Mouse (Mus musculus) heart, postnatal 4 days (tissue): ENCODE measurements around the gene Gm28043. TPM values are rescaled to one million over a fixed set of nuclear protein-coding genes. Genes with fewer than 3 reads are reported as not detected.
A peak's percentile ranks its signal among the peaks of the same experiment; 100 is the strongest.

ENCODE experiments used
- DNase-seq: peaks from one replicate; pipeline ENCODE4 v3.0.0; 2021
- total RNA-seq, 2 experiments: library from RNA; stranded (reverse); gene quantifications; 2 replicates each; pipeline ENCODE4 v1.2.3; 2021

Gene Gm28043
- total RNA-seq, 2 experiments from 2014 or later, result 2.5 to 2.6 TPM

DNA sequence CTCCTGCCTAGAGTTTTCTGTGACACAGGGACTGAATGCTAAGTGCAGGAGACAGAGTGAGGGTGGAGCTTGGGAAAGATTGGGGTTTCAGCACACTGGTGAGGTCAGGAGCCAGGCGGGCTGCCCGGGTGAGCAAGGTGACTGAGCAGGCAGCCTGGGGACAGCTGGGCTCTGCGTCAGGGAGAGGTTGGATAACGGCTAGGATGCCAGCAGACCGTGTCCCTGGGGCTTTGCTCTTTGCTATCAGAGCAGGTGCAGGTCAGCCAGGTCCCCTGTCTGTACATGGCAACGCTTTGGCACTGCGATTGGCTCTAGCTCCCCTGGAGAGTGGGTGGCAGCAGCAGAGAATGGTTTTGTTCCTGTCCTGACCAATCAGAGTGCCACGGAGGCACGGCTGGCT lies 12.6 kb downstream of the Gm28043 start:
- no peak for DNase-seq

GRCm38 (mm10) chr17:29628946-29629345 lies 14.3 kb downstream of the Gm28043 start:
- DNase-seq, result no peak

- DNase-seq, result no peak
Measured at GRCm38 (mm10) chr17:29629620-29630019, 14.9 kb downstream of the Gm28043 start.

DNA sequence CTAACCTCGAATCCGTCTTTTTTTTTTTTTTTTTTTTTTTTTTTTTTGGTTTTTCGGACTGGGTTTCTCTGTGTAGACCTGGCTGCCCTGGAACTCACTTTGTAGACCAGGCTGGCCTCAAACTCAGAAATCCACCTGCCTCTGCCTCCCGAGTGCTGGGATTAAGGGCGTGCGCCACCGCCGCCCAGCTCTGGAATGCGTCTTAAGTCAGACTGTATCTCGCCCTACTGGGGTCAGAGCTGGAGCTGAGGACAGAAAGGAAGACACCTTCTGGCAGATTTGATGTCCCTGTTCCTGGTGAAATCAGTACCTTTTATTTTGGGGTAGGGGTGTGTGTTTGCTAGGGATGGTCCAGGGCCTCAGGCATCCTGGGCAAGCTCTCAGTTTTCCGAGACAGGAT lies 17.6 kb downstream of the Gm28043 start:
- no peak for DNase-seq

GRCm38 (mm10) chr17:29635492-29635891 lies 20.8 kb downstream of the Gm28043 start:
- no peak for DNase-seq

DNA sequence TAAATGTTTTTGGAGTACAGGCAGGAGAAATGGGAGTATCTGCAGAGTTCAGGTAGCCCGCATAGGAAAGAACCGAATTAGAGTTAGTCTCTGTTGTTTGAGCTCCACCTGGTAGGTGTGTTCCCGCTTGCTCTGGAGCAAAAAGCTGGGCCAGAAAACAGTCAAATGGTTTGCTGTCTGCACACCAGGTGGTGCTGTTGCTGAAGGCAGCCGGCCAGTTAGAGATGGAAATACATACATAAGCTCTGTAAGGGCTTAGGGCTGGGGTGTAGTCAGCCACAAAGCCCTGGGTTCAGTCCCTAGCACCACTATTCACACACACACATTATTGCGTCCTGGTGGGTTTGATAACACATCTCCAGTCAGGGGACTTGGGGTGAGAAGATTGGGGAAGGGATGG lies 21.4 kb downstream of the Gm28043 start:
- DNase-seq, result peak; percentile 56

- peak; percentile 29 for DNase-seq
Measured at GRCm38 (mm10) chr17:29637377-29637776, 22.7 kb downstream of the Gm28043 start.

- DNase-seq, result peak; percentile 25
Measured at GRCm38 (mm10) chr17:29637895-29638294, 23.2 kb downstream of the Gm28043 start.

GRCm38 (mm10) chr17:29640971-29641370 lies 26.3 kb downstream of the Gm28043 start:
- DNase-seq, result no peak

DNA sequence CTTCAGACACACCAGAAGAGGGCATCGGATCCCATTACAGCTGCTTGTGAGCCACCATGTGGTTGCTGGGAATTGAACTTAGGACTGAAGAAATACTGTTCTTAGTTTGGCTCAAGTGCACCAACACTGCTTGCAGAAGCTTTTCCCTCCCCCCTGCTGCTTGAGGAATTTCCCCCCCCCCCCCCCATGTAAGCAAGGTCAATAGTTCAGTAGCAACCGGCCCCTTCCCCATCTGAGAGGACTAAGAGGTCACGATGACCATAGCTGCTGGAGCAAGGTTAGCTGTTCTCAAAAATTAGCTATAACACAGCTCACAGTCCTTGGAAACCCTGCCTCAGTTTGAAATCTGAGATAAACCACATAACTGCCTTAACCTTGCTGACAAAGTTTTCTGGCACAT lies 27.5 kb downstream of the Gm28043 start:
- no peak for DNase-seq

DNA sequence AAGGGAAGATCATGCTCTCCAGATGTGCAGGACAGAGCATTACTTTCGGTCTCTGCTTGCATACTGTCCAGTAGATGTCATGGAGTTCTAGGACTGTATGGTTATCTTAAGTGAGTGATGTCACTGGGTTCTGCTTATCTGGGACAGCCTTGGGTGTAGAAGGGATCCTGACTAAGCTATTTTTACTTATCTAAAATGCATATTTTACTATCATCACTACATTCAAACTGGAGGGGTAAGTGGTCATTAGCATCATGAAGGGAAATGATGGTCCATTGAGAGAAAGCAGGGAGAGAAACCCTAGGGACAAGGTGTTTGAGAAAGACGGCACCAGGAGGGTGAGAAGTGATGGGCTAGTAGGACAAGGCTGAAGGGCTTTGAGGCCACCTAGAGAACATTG lies 43.6 kb downstream of the Gm28043 start:
- DNase-seq, result no peak

DNA sequence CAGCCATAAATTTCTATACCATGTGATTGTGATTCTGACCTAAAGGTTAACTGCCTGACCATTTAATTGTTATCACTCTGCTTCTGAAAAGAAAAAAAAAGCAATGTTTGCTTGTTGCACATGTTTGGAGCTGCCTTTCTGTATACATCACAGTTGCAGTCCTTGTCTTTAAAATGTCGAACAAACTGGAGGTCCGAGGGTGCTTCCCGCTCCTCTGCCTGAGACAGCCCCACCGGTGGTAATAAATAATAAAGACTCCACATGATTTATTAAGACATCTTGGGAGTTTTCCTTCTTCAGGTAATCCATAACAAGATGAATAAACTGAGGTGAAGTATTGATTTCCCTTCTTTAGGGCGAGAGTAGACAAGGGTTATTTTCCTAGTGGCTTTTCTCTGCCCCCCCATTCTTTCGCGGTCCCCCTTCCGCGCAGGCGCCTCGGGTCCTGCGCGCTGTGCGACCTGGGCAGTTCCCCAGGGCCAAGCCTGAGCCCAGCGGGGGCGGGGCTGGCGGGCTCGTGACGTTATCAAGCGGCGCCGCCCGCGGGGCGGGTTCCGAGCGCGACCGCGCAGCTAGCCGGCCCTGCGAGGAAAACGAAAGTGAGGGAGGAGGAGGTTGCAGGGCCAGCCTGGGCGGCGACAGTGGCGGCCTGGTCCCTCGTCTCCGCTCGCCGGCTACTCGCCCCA lies 45.5 kb downstream of the Gm28043 start, which contains the start of gene Cmtr1:
TSS of gene Cmtr1 (plus strand) at position 520 of the 686 bp plus-strand sequence.
- DNase-seq, result peak; percentile 98

GRCm38 (mm10) chr17:29660762-29661391 lies 46.2 kb downstream of the Gm28043 start:
- DNase-seq, result no peak

- DNase-seq, result no peak
Measured at GRCm38 (mm10) chr17:29662145-29662544, 47.5 kb downstream of the Gm28043 start.

GRCm38 (mm10) chr17:29668051-29668986 lies 53.6 kb downstream of the Gm28043 start:
- no peak for DNase-seq

GRCm38 (mm10) chr17:29669030-29669429 lies 54.4 kb downstream of the Gm28043 start:
- no peak for DNase-seq

GRCm38 (mm10) chr17:29669936-29670335 lies 55.3 kb downstream of the Gm28043 start:
- no peak for DNase-seq

GRCm38 (mm10) chr17:29671021-29671420 lies 56.3 kb downstream of the Gm28043 start:
- DNase-seq, result no peak

DNA sequence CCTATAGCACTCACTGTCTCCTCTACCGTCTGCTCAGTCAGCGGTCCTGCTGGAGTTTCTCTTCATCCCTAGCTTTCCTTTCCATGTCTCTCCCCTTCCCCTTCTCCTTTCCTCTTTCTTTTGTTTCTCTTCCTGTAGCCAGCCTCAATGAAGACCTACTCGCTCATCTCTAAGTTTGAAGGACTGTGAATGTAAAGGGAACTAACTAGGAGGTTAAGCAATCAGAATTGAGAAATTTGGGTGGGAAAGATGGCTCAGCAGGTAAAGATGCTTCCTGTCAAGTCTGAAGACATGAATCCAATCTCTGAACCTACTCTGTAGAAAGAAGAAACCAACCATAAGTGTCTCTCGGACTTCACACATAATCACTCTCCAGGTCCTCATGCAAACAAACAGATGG lies 58.6 kb downstream of the Gm28043 start:
- no peak for DNase-seq

DNA sequence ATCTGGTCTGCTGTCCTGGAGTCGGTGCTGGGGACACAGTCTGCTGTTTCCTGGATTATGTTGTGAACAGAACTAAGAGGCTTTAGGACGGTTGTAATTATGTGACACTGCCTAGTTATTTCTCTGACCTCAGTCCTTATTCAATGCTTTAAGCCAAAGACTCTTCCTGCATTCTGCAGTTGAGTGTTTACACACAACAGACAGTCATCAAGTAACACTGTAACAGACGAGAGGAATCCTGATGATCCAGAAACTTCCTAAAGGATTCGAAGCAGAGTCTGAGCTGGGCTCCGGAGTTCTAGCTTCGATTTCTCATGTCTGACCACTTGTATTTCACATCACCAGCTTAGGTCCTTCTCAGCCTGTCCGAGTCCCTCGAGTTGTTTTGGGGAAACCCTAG lies 63.9 kb downstream of the Gm28043 start:
- no peak for DNase-seq

DNA sequence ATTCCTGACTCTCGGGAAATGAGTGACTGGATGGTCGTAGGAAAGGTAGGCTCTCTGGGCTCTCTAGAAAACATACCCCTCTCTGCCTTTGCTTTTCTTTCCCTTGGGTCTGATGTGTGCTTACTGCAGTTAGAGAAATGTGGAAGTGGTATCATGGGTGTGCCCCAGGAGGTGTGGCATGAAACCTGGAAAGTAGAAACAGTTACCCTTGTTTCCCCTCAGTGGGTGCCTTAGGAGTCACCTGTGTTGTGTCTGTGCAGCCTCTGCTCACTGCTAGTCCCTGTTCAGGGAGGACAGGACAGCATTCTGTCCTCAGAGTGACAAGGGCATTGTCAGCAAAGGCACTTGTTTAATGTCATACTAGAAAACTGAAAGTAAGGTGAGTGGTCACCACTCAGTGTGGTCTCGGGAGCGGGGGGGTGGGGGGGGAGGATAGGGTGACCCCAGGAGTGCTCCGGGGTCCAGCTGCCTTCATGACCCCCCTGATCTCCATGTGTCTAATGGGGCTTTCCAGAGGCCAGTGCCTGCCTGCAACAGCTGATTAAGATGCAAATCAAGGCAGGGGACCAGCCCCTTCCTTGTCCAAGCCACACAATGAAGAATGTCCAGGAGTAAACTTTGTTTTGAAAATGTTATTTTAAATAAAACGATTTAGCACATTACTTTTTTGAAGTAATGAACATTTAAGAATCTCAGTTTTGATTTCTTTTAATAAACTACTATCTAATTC lies 64.5 kb downstream of the Gm28043 start:
- no peak for DNase-seq

DNA sequence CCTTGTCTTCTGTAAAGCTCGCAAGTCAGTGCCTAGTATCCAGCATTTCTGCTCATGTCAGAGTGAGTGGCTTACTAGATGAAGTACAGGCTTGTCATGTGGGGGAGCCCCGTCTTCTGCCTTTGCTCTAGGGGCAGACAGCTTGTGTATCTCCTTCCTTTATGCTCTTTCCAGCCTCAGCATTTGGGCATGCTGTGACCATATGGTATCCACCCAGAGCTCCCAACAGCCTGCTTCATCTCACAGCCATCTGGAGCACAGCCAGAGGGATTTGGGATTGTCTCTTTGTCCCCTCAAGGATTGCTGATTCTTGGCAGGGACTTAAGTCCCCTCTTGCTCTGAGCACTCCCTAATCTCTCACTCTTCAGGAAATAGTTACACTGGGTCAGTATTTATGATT lies 65.5 kb downstream of the Gm28043 start:
- peak; percentile 58 for DNase-seq
